Mouse (Mus musculus) liver, adult 2 months (tissue): ENCODE measurements at regions not wholly inside any gene's neighbourhood (a gene's known extent, or its start where the extent isn't known, plus 50 kb on each side); places are given as distances from the start of the nearest gene placed in this dataset.

Source experiments
- CTCF ChIP-seq: fragments of 200-500 bp; IDR thresholded peaks from 2 replicates; pipeline ENCODE4 v1.5.1; 2011; ENCODE audit warnings: low read depth, low read length, control low read depth
- POLR2A ChIP-seq: fragments of 200-500 bp; IDR thresholded peaks from 2 replicates; pipeline ENCODE4 v1.6.1; 2011; ENCODE audit warnings: low read length, control low read depth; ENCODE audit not compliant: insufficient read depth; ENCODE audit errors: extremely low read depth

DNA sequence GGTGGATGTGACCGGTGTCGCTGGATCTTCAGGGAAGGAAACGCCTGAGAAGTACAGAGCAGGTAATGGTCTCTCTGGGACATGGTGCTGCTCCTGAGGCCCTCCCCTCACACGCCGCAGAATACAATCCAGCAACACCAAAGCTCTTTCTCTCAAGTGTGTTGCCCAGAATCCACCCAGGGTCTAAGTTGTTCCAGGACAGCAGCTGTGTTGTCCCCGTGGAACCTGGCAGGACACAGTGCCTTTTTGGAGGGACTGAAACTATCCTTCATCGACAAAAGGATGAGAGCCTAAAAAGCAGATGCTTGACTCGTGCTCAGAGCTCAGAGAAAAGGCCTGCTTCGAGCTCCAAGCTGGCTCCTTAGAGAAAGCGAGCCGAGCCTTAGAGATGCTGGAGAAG is 77.8 kb upstream of the Irf2bp2 start:
- TF ChIP-seq CTCF (no peak), POLR2A (no peak)
